Mouse (Mus musculus): ENCODE data around the gene Atp1a4. TPM values are rescaled to one million over a fixed set of nuclear protein-coding genes. Genes with fewer than 3 reads are reported as not detected.

The Atp1a4 gene
- polyA plus RNA-seq, 1 experiment from 2014 or later: not detected

- TF ChIP-seq CTCF (IDR thresholded peaks at IDR 0.05; ENCODE audit: low read depth) (no peak), EP300 (optimal IDR thresholded peaks at IDR 0.05) (no peak)
- H3K27me3 ChIP-seq (ENCODE audit: control insufficient read depth, insufficient read depth, low read length): no peaks in the 10 kb centered on the region
- ATAC-seq (ENCODE audit: low FRiP score, low TSS enrichment) (no peak; the same call in 1 of the 2 replicates), DNase-seq (ENCODE audit: low spot score) (no peak)
- no peak overlapping the region for H3K4me2 ChIP-seq (replicated peaks; ENCODE audit: low read depth)
- H3K9ac ChIP-seq (ENCODE audit: low read length): no peak overlapping the region
- H3K36me3 ChIP-seq (ENCODE audit: control insufficient read depth, insufficient read depth, low read length): no peaks in the 10 kb centered on the region; the same call in 1 of the 2 replicates
- WGBS: 75% methylated on average over 16 of the region's 16 CpGs
- H3K4me3 ChIP-seq (ENCODE audit: low read depth, low read length): no peak overlapping the region
- H3K9me3 ChIP-seq (ENCODE audit: control insufficient read depth, low read length): no peaks in the 10 kb centered on the region
- no peaks in the 10 kb centered on the region for H3K4me1 ChIP-seq (replicated peaks; ENCODE audit: control insufficient read depth, insufficient read depth)
- H3K27ac ChIP-seq (replicated peaks): no peak overlapping the region
Measured at GRCm38 (mm10) chr1:172279768-172280509, 21.7 kb upstream of the Atp1a4 start.

GRCm38 (mm10) chr1:172278328-172278727 lies 20.1 kb upstream of the Atp1a4 start:
- Histone ChIP-seq H3K4me1 (replicated peaks; ENCODE audit: control insufficient read depth, insufficient read depth) (no peaks in the 10 kb centered on the region), H3K27ac (replicated peaks) (no peak overlapping the region), H3K4me3 (ENCODE audit: low read depth, low read length) (no peak overlapping the region), H3K4me2 (replicated peaks; ENCODE audit: low read depth) (no peak overlapping the region), H3K27me3 (ENCODE audit: control insufficient read depth, insufficient read depth, low read length) (no peaks in the 10 kb centered on the region), H3K9ac (ENCODE audit: low read length) (no peak overlapping the region), H3K9me3 (ENCODE audit: control insufficient read depth, low read length) (no peaks in the 10 kb centered on the region), H3K36me3 (ENCODE audit: control insufficient read depth, insufficient read depth, low read length) (no peaks in the 10 kb centered on the region; the same call in 1 of the 2 replicates)
- TF ChIP-seq EP300 (optimal IDR thresholded peaks at IDR 0.05) (no peak), CTCF (IDR thresholded peaks at IDR 0.05; ENCODE audit: low read depth) (no peak)
- DNase-seq (ENCODE audit: low spot score): no peak
- ATAC-seq (ENCODE audit: low FRiP score, low TSS enrichment): no peak
- 90% methylated on average over 13 of the region's 13 CpGs for WGBS

- Histone ChIP-seq H3K4me3 (ENCODE audit: low read depth, low read length) (no peak overlapping the region), H3K27me3 (ENCODE audit: control insufficient read depth, insufficient read depth, low read length) (no peaks in the 10 kb centered on the region), H3K4me2 (replicated peaks; ENCODE audit: low read depth) (no peak overlapping the region), H3K9me3 (ENCODE audit: control insufficient read depth, low read length) (no peaks in the 10 kb centered on the region), H3K36me3 (ENCODE audit: control insufficient read depth, insufficient read depth, low read length) (no peaks in the 10 kb centered on the region; the same call in 1 of the 2 replicates), H3K27ac (replicated peaks) (no peak overlapping the region), H3K4me1 (replicated peaks; ENCODE audit: control insufficient read depth, insufficient read depth) (no peaks in the 10 kb centered on the region), H3K9ac (ENCODE audit: low read length) (no peak overlapping the region)
- 66% methylated on average over 3 of the region's 3 CpGs for WGBS
- TF ChIP-seq CTCF (IDR thresholded peaks at IDR 0.05; ENCODE audit: low read depth): no peak
- no peak for TF ChIP-seq EP300 (optimal IDR thresholded peaks at IDR 0.05)
- DNase-seq (ENCODE audit: low spot score) (no peak), ATAC-seq (ENCODE audit: low FRiP score, low TSS enrichment) (no peak)
Measured at GRCm38 (mm10) chr1:172277172-172277571, 19.0 kb upstream of the Atp1a4 start.

- no peak for ATAC-seq (ENCODE audit: low FRiP score, low TSS enrichment)
- 69% methylated on average over 5 of the region's 5 CpGs for WGBS
Measured at GRCm38 (mm10) chr1:172274547-172274946, 16.3 kb upstream of the Atp1a4 start.

GRCm38 (mm10) chr1:172274116-172274515 lies 15.9 kb upstream of the Atp1a4 start:
- no peak for DNase-seq (ENCODE audit: low spot score)
- no peaks in the 10 kb centered on the region; the same call in 1 of the 2 replicates for H3K36me3 ChIP-seq (ENCODE audit: control insufficient read depth, insufficient read depth, low read length)
- no peaks in the 10 kb centered on the region for H3K4me1 ChIP-seq (replicated peaks; ENCODE audit: control insufficient read depth, insufficient read depth)
- WGBS: 57% methylated on average over 5 of the region's 5 CpGs
- no peak overlapping the region for H3K4me2 ChIP-seq (replicated peaks; ENCODE audit: low read depth)
- no peak overlapping the region for H3K9ac ChIP-seq (ENCODE audit: low read length)
- no peak for ATAC-seq (ENCODE audit: low FRiP score, low TSS enrichment)
- no peaks in the 10 kb centered on the region for H3K27me3 ChIP-seq (ENCODE audit: control insufficient read depth, insufficient read depth, low read length)
- no peak overlapping the region for H3K4me3 ChIP-seq (ENCODE audit: low read depth, low read length)
- TF ChIP-seq CTCF (IDR thresholded peaks at IDR 0.05; ENCODE audit: low read depth): no peak
- TF ChIP-seq EP300 (optimal IDR thresholded peaks at IDR 0.05): no peak
- no peak overlapping the region for H3K27ac ChIP-seq (replicated peaks)
- no peaks in the 10 kb centered on the region for H3K9me3 ChIP-seq (ENCODE audit: control insufficient read depth, low read length)

More at GRCm38 (mm10) chr1:172274547-172274946, 16.3 kb upstream of the Atp1a4 start:
- DNase-seq (ENCODE audit: low spot score): no peak
- H3K9me3 ChIP-seq (ENCODE audit: control insufficient read depth, low read length): no peaks in the 10 kb centered on the region
- TF ChIP-seq EP300 (optimal IDR thresholded peaks at IDR 0.05) (no peak), CTCF (IDR thresholded peaks at IDR 0.05; ENCODE audit: low read depth) (no peak)
- no peaks in the 10 kb centered on the region for H3K4me1 ChIP-seq (replicated peaks; ENCODE audit: control insufficient read depth, insufficient read depth)
- H3K4me3 ChIP-seq (ENCODE audit: low read depth, low read length): no peak overlapping the region
- no peaks in the 10 kb centered on the region for H3K27me3 ChIP-seq (ENCODE audit: control insufficient read depth, insufficient read depth, low read length)
- no peaks in the 10 kb centered on the region; the same call in 1 of the 2 replicates for H3K36me3 ChIP-seq (ENCODE audit: control insufficient read depth, insufficient read depth, low read length)
- no peak overlapping the region for H3K9ac ChIP-seq (ENCODE audit: low read length)
- H3K4me2 ChIP-seq (replicated peaks; ENCODE audit: low read depth): no peak overlapping the region
- H3K27ac ChIP-seq (replicated peaks): no peak overlapping the region

- WGBS: 89% methylated on average over 6 of the region's 6 CpGs
- H3K27ac ChIP-seq (replicated peaks): no peak overlapping the region
- no peaks in the 10 kb centered on the region for H3K4me1 ChIP-seq (replicated peaks; ENCODE audit: control insufficient read depth, insufficient read depth)
- no peaks in the 10 kb centered on the region for H3K27me3 ChIP-seq (ENCODE audit: control insufficient read depth, insufficient read depth, low read length)
- no peaks in the 10 kb centered on the region; the same call in 1 of the 2 replicates for H3K36me3 ChIP-seq (ENCODE audit: control insufficient read depth, insufficient read depth, low read length)
- no peak overlapping the region for H3K4me2 ChIP-seq (replicated peaks; ENCODE audit: low read depth)
- TF ChIP-seq EP300 (optimal IDR thresholded peaks at IDR 0.05) (no peak), CTCF (IDR thresholded peaks at IDR 0.05; ENCODE audit: low read depth) (no peak)
- H3K9me3 ChIP-seq (ENCODE audit: control insufficient read depth, low read length): no peaks in the 10 kb centered on the region
- H3K4me3 ChIP-seq (ENCODE audit: low read depth, low read length): no peak overlapping the region
- no peak for DNase-seq (ENCODE audit: low spot score)
- H3K9ac ChIP-seq (ENCODE audit: low read length): no peak overlapping the region
- ATAC-seq (ENCODE audit: low FRiP score, low TSS enrichment): no peak
Measured at GRCm38 (mm10) chr1:172273386-172273785, 15.2 kb upstream of the Atp1a4 start.
